Mouse (Mus musculus) olfactory bulb, adult 2 months (tissue): Measurements from ENCODE around the gene Abl2.

ENCODE experiments used
- CTCF ChIP-seq: fragments of 200-500 bp; IDR thresholded peaks from 2 replicates; pipeline ENCODE4 v1.5.1; 2012; ENCODE audit warnings: low read depth, mild to moderate bottlenecking, low read length, moderate library complexity; ENCODE audit not compliant: insufficient read depth
- POLR2A ChIP-seq: fragments of 200-500 bp; IDR thresholded peaks from 2 replicates; pipeline ENCODE4 v1.6.1; 2012; ENCODE audit warnings: mild to moderate bottlenecking, low read depth, low read length, moderate library complexity; ENCODE audit not compliant: insufficient read depth

- TF ChIP-seq CTCF (no peak), POLR2A (no peak)
These were observed 57.0 kb downstream of the Abl2 start for GRCm38 (mm10) chr1:156615381-156616133.
